Mouse (Mus musculus) neural tube, embryonic 13.5 days (tissue): ENCODE data around the gene Fh1. TPM values are rescaled to one million over a fixed set of nuclear protein-coding genes. Genes with fewer than 3 reads are reported as not detected.

ENCODE experiments used
- ATAC-seq: fragments of 200-750 bp; cut with Nextera tagmentation; 2 replicates; pipeline ENCODE4 v1.8.0; 2017; ENCODE audit warnings: low read depth, mild to moderate bottlenecking, moderate TSS enrichment, moderate library complexity
- H3K27ac ChIP-seq: fragments of 300-500 bp; sonication (generic); replicated peaks from 2 replicates; pipeline ENCODE4 v1.5.1; 2015; ENCODE audit warnings: moderate library complexity, mild to moderate bottlenecking, inconsistent platforms
- H3K27me3 ChIP-seq: fragments of 300-500 bp; sonication (generic); 2 replicates; pipeline ENCODE4 v1.6.1; 2015; ENCODE audit warnings: mild to moderate bottlenecking, inconsistent platforms
- H3K36me3 ChIP-seq: fragments of 300-500 bp; sonication (generic); 2 replicates; pipeline ENCODE4 v1.6.1; 2015; ENCODE audit warnings: mild to moderate bottlenecking, inconsistent platforms
- H3K4me1 ChIP-seq: fragments of 300-500 bp; sonication (generic); replicated peaks from 2 replicates; pipeline ENCODE4 v1.6.1; 2015; ENCODE audit warnings: inconsistent platforms
- H3K4me2 ChIP-seq: fragments of 300-500 bp; sonication (generic); 2 replicates; pipeline ENCODE4 v1.6.1; 2015; ENCODE audit warnings: inconsistent platforms, mild to moderate bottlenecking, moderate library complexity
- H3K4me3 ChIP-seq: fragments of 300-500 bp; sonication (generic); 2 replicates; pipeline ENCODE4 v1.5.1; 2015; ENCODE audit warnings: mild to moderate bottlenecking, inconsistent platforms
- H3K9ac ChIP-seq: fragments of 300-500 bp; sonication (generic); 2 replicates; pipeline ENCODE4 v1.6.1; 2015; ENCODE audit warnings: moderate library complexity, mild to moderate bottlenecking, inconsistent platforms
- H3K9me3 ChIP-seq: fragments of 300-500 bp; sonication (generic); 2 replicates; pipeline ENCODE4 v1.6.1; 2016; ENCODE audit warnings: inconsistent platforms
- WGBS: fragments of 180-500 bp; shearing (Covaris S2); methylation state at CpG from one replicate; pipeline ENCODE4 v1.1.7; 2015; 5-methylcytosine and 5-hydroxymethylcytosine counted together
- polyA plus RNA-seq: library from polyadenylated mRNA; unstranded; fragments of >200 nt; fragmentation: Nextera tagmentation; extraction: Ambion mirVana; gene quantifications from 2 replicates; pipeline ENCODE4 v1.2.1, GENCODE M21; 2015

Gene Fh1
- polyA plus RNA-seq, 1 experiment from 2014 or later: 77.4 TPM

- Histone ChIP-seq H3K4me2 (no peak overlapping the region), H3K27ac (no peak overlapping the region), H3K27me3 (no peaks in the 10 kb centered on the region), H3K9me3 (no peaks in the 10 kb centered on the region), H3K9ac (no peak overlapping the region), H3K4me3 (no peak overlapping the region), H3K4me1 (0 out of 2 replicates have a peak, but pooled peaks cover 5% of the 10 kb centered on the region), H3K36me3 (no peaks in the 10 kb centered on the region)
- 90% methylated on average over 2 of the region's 2 CpGs for WGBS
- ATAC-seq: no peak
These were observed 51.3 kb downstream of the Fh1 start for GRCm38 (mm10) chr1:175574129-175574528.

- ATAC-seq: no peak
These were observed 59.8 kb downstream of the Fh1 start for GRCm38 (mm10) chr1:175565579-175566103.

GRCm38 (mm10) chr1:175564321-175564720 lies 61.1 kb downstream of the Fh1 start:
- H3K4me1 ChIP-seq: no peaks in the 10 kb centered on the region

More at GRCm38 (mm10) chr1:175565579-175566103, 59.8 kb downstream of the Fh1 start:
- Histone ChIP-seq H3K9ac (no peak overlapping the region), H3K36me3 (no peaks in the 10 kb centered on the region), H3K27ac (no peak overlapping the region), H3K4me3 (no peak overlapping the region), H3K4me1 (0 out of 2 replicates have a peak, but pooled peaks cover 4% of the 10 kb centered on the region), H3K9me3 (no peaks in the 10 kb centered on the region), H3K4me2 (no peak overlapping the region), H3K27me3 (no peaks in the 10 kb centered on the region)
- 77% methylated on average over 6 of the region's 6 CpGs for WGBS

GRCm38 (mm10) chr1:175562379-175562778 lies 63.1 kb downstream of the Fh1 start:
- 88% methylated on average over 2 of the region's 2 CpGs for WGBS
- no peaks in the 10 kb centered on the region for H3K9me3 ChIP-seq
- H3K36me3 ChIP-seq: no peaks in the 10 kb centered on the region
- H3K4me2 ChIP-seq: no peak overlapping the region
- no peaks in the 10 kb centered on the region for H3K4me1 ChIP-seq
- H3K27ac ChIP-seq: no peak overlapping the region
- H3K4me3 ChIP-seq: no peak overlapping the region
- H3K9ac ChIP-seq: no peak overlapping the region
- H3K27me3 ChIP-seq: no peaks in the 10 kb centered on the region
- ATAC-seq: no peak

More at GRCm38 (mm10) chr1:175564321-175564720, 61.1 kb downstream of the Fh1 start:
- no peaks in the 10 kb centered on the region for H3K36me3 ChIP-seq
- no peaks in the 10 kb centered on the region for H3K27me3 ChIP-seq
- H3K4me2 ChIP-seq: no peak overlapping the region
- no peaks in the 10 kb centered on the region for H3K9me3 ChIP-seq
- no peak overlapping the region for H3K9ac ChIP-seq
- no peak overlapping the region for H3K27ac ChIP-seq
- no peak overlapping the region for H3K4me3 ChIP-seq
- ATAC-seq: no peak
- WGBS: 94% methylated on average over 4 of the region's 4 CpGs

- Histone ChIP-seq H3K9me3 (no peaks in the 10 kb centered on the region), H3K36me3 (no peaks in the 10 kb centered on the region), H3K27me3 (no peaks in the 10 kb centered on the region), H3K4me3 (no peak overlapping the region), H3K27ac (no peak overlapping the region), H3K9ac (no peak overlapping the region), H3K4me1 (no peaks in the 10 kb centered on the region), H3K4me2 (no peak overlapping the region)
- ATAC-seq: no peak
These were observed 63.6 kb downstream of the Fh1 start for GRCm38 (mm10) chr1:175561806-175562205.

GRCm38 (mm10) chr1:175554641-175555040 lies 70.8 kb downstream of the Fh1 start:
- Histone ChIP-seq H3K4me2 (no peak overlapping the region), H3K9ac (no peak overlapping the region), H3K4me3 (no peak overlapping the region), H3K27ac (no peak overlapping the region), H3K27me3 (no peaks in the 10 kb centered on the region), H3K9me3 (no peaks in the 10 kb centered on the region), H3K36me3 (no peaks in the 10 kb centered on the region), H3K4me1 (no peaks in the 10 kb centered on the region)
- no peak for ATAC-seq
- 95% methylated on average over 1 of the region's 1 CpGs for WGBS

- H3K9me3 ChIP-seq: no peaks in the 10 kb centered on the region
- H3K4me3 ChIP-seq: no peak overlapping the region
- H3K27ac ChIP-seq: no peak overlapping the region
- H3K4me1 ChIP-seq: no peaks in the 10 kb centered on the region
- no peak overlapping the region for H3K4me2 ChIP-seq
- no peaks in the 10 kb centered on the region for H3K27me3 ChIP-seq
- 81% methylated on average over 3 of the region's 3 CpGs for WGBS
- H3K9ac ChIP-seq: no peak overlapping the region
- no peaks in the 10 kb centered on the region for H3K36me3 ChIP-seq
- no peak for ATAC-seq
These were observed 73.0 kb downstream of the Fh1 start for GRCm38 (mm10) chr1:175552474-175552873.

- H3K4me1 ChIP-seq: no peaks in the 10 kb centered on the region
- H3K9me3 ChIP-seq: no peaks in the 10 kb centered on the region
- H3K27me3 ChIP-seq: no peaks in the 10 kb centered on the region
- H3K4me3 ChIP-seq: no peak overlapping the region
- ATAC-seq: no peak
- H3K4me2 ChIP-seq: no peak overlapping the region
- WGBS: 89% methylated on average over 1 of the region's 1 CpGs
- no peak overlapping the region for H3K27ac ChIP-seq
- no peaks in the 10 kb centered on the region for H3K36me3 ChIP-seq
- H3K9ac ChIP-seq: no peak overlapping the region
These were observed 74.8 kb downstream of the Fh1 start for GRCm38 (mm10) chr1:175550586-175550985.

Other genes with a start within 250 kb of the Fh1 start
- gene Rgs7, start 133.1 kb downstream of the Fh1 start, polyA plus RNA-seq: 30.3 and 31.5 TPM in 2 replicates
- 0.11 and 0.59 TPM in 2 replicates for gene Kmo, start 5.3 kb downstream of the Fh1 start, polyA plus RNA-seq
- 5.6 and 6.3 TPM in 2 replicates for gene Opn3, start 67.1 kb upstream of the Fh1 start, polyA plus RNA-seq
- gene Chml, start 67.3 kb upstream of the Fh1 start, polyA plus RNA-seq: 3.5 and 3.6 TPM in 2 replicates
- gene Wdr64, start 73.0 kb upstream of the Fh1 start, polyA plus RNA-seq: not detected in 2 replicates